Mouse (Mus musculus) lung, adult 2 months (tissue): Measurements from ENCODE around the gene Egln3. TPM values are rescaled to one million over a fixed set of nuclear protein-coding genes. Genes with fewer than 3 reads are reported as not detected.

Experiments
- DNase-seq: peaks from one replicate; pipeline ENCODE4 v3.0.0; 2022
- H3K4me1 ChIP-seq: fragments of 200-500 bp; 2 replicates; pipeline ENCODE4 v1.6.1; 2011; ENCODE audit warnings: low read length; ENCODE audit not compliant: control insufficient read depth, insufficient read depth
- H3K4me3 ChIP-seq: fragments of 200-500 bp; replicated peaks from 2 replicates; pipeline ENCODE3; 2011; ENCODE audit warnings: low read depth, mild to moderate bottlenecking, control low read depth, low read length; ENCODE audit errors: extremely low read depth
- CTCF ChIP-seq: fragments of 200-500 bp; IDR thresholded peaks from 2 replicates; pipeline ENCODE4 v1.5.1; 2011; ENCODE audit warnings: mild to moderate bottlenecking, low read length, control low read depth; ENCODE audit not compliant: insufficient read depth
- POLR2A ChIP-seq: fragments of 200-500 bp; IDR thresholded peaks from 2 replicates; pipeline ENCODE4 v1.6.1; 2011; ENCODE audit warnings: low read depth, mild to moderate bottlenecking, control low read depth, low read length, borderline replicate concordance; ENCODE audit errors: extremely low read depth
- WGBS: fragments of 180-500 bp; shearing (Covaris S2); methylation state at CpG from one replicate; pipeline ENCODE4 v1.1.7; 2018; 5-methylcytosine and 5-hydroxymethylcytosine counted together
- polyA plus RNA-seq: library from polyadenylated mRNA; depleted of rRNA; stranded (reverse); fragments of >200 nt; gene quantifications from 2 replicates; pipeline ENCODE4 v1.2.3, GENCODE M21; 2012

Gene Egln3
- polyA plus RNA-seq, 1 experiment: 9.2 TPM

GRCm38 (mm10) chr12:54205731-54206130 is 2.1 kb upstream of the Egln3 start:
- no peak for TF ChIP-seq CTCF
- no peak for TF ChIP-seq POLR2A
- DNase-seq: no peak
- no peak overlapping the region for H3K4me3 ChIP-seq
- peaks cover 5% of the 10 kb centered on the region for H3K4me1 ChIP-seq
- WGBS: 85% methylated on average over 4 of the region's 4 CpGs

- H3K4me1 ChIP-seq: peaks cover 5% of the 10 kb centered on the region
- 10% methylated on average over 1 of the region's 1 CpGs for WGBS
These were observed 1.5 kb upstream of the Egln3 start for GRCm38 (mm10) chr12:54205195-54205594.

GRCm38 (mm10) chr12:54202765-54203655 is 650 bp downstream of the Egln3 start:
- WGBS: 4% methylated on average over 55 of the region's 55 CpGs
- DNase-seq: no peak
- peaks cover 3% of the 10 kb centered on the region; the same call in 1 of the 2 replicates for H3K4me1 ChIP-seq
- peak overlapping the region; percentile 41 for H3K4me3 ChIP-seq
- TF ChIP-seq CTCF: no peak
- no peak for TF ChIP-seq POLR2A

More at GRCm38 (mm10) chr12:54205195-54205594, 1.5 kb upstream of the Egln3 start:
- peak; percentile 40; the same call in 1 of the 2 replicates for TF ChIP-seq CTCF
- no peak for TF ChIP-seq POLR2A
- H3K4me3 ChIP-seq: no peak overlapping the region
- no peak for DNase-seq

GRCm38 (mm10) chr12:54202276-54202675 is 1.4 kb downstream of the Egln3 start:
- Histone ChIP-seq H3K4me1 (peaks cover 3% of the 10 kb centered on the region; the same call in 1 of the 2 replicates), H3K4me3 (no peak overlapping the region)
- DNase-seq: no peak
- TF ChIP-seq CTCF (no peak), POLR2A (no peak)
- WGBS: 49% methylated on average over 6 of the region's 6 CpGs

GRCm38 (mm10) chr12:54200856-54201255 is 2.8 kb downstream of the Egln3 start:
- no peak for TF ChIP-seq POLR2A
- TF ChIP-seq CTCF: no peak
- Histone ChIP-seq H3K4me3 (no peak overlapping the region), H3K4me1 (peaks cover 3% of the 10 kb centered on the region; the same call in 1 of the 2 replicates)
- DNase-seq: no peak
- WGBS: 36% methylated on average over 6 of the region's 6 CpGs

GRCm38 (mm10) chr12:54200172-54200571 is 3.5 kb downstream of the Egln3 start:
- 26% methylated on average over 4 of the region's 4 CpGs for WGBS
- Histone ChIP-seq H3K4me3 (no peak overlapping the region), H3K4me1 (peaks cover 3% of the 10 kb centered on the region; the same call in 1 of the 2 replicates)
- DNase-seq: no peak
- 0 out of 2 replicates have a peak, but pooled peaks have one; percentile 27 for TF ChIP-seq CTCF
- TF ChIP-seq POLR2A: no peak

- WGBS: 81% methylated on average over 4 of the region's 4 CpGs
- no peak overlapping the region for H3K4me3 ChIP-seq
- no peak for DNase-seq
- no peak for TF ChIP-seq CTCF
- TF ChIP-seq POLR2A: no peak
- H3K4me1 ChIP-seq: peaks cover 3% of the 10 kb centered on the region; the same call in 1 of the 2 replicates
These were observed 5.3 kb downstream of the Egln3 start for GRCm38 (mm10) chr12:54198282-54198918.

GRCm38 (mm10) chr12:54197849-54198248 is 5.8 kb downstream of the Egln3 start:
- Histone ChIP-seq H3K4me3 (no peak overlapping the region), H3K4me1 (no peaks in the 10 kb centered on the region)
- no peak for TF ChIP-seq POLR2A
- TF ChIP-seq CTCF: no peak
- 40% methylated on average over 11 of the region's 11 CpGs for WGBS
- DNase-seq: no peak

- no peak for DNase-seq
- Histone ChIP-seq H3K4me1 (no peaks in the 10 kb centered on the region), H3K4me3 (no peak overlapping the region)
- 36% methylated on average over 6 of the region's 6 CpGs for WGBS
- TF ChIP-seq POLR2A (no peak), CTCF (no peak)
These were observed 6.3 kb downstream of the Egln3 start for GRCm38 (mm10) chr12:54197301-54197782.

GRCm38 (mm10) chr12:54196881-54197280 is 6.8 kb downstream of the Egln3 start:
- TF ChIP-seq CTCF (no peak), POLR2A (no peak)
- Histone ChIP-seq H3K4me1 (peaks cover 3% of the 10 kb centered on the region; the same call in 1 of the 2 replicates), H3K4me3 (no peak overlapping the region)
- WGBS: 79% methylated on average over 8 of the region's 8 CpGs
- DNase-seq: no peak
